Mouse (Mus musculus): ENCODE results near the gene Pigc. TPM values are rescaled to one million over a fixed set of nuclear protein-coding genes. Genes with fewer than 3 reads are reported as not detected.

Gene Pigc
- polyA plus RNA-seq, 1 experiment from 2014 or later: 25.8 TPM

GRCm38 (mm10) chr1:162020766-162021165, 51.8 kb downstream of the Pigc start:
- H3K27me3 ChIP-seq (ENCODE audit: control insufficient read depth, insufficient read depth, low read length): no peaks in the 10 kb centered on the region
- no peak for ATAC-seq (replicated peaks; ENCODE audit: insufficient number of reproducible peaks, low FRiP score, low TSS enrichment)
- no peak overlapping the region for H3K4me2 ChIP-seq
- H3K36me3 ChIP-seq (ENCODE audit: control insufficient read depth, insufficient read depth, low read length): no peaks in the 10 kb centered on the region
- 73% methylated on average over 4 of the region's 4 CpGs for WGBS (ENCODE audit: insufficient replicate concordance)
- no peaks in the 10 kb centered on the region for H3K9me3 ChIP-seq (replicated peaks; ENCODE audit: control insufficient read depth, low read length)
- peaks cover 8% of the 10 kb centered on the region for H3K4me1 ChIP-seq (ENCODE audit: control insufficient read depth, insufficient read depth, low read length)
- no peak overlapping the region for H3K4me3 ChIP-seq (ENCODE audit: low read depth, low read length)
- H3K27ac ChIP-seq (ENCODE audit: low read depth, low read length): no peak overlapping the region
- H3K9ac ChIP-seq (ENCODE audit: low read depth, low read length): no peak overlapping the region

Other genes starting within 250 kb of the Pigc start
- not detected in 2 replicates for gene Fasl, start 180.7 kb upstream of the Pigc start, polyA plus RNA-seq (2014; fragmentation: Nextera tagmentation; extraction: Ambion mirVana)
- 21.6 and 26.7 TPM in 2 replicates for gene Suco, start 92.5 kb upstream of the Pigc start, polyA plus RNA-seq (2014; fragmentation: Nextera tagmentation; extraction: Ambion mirVana)
- not detected in 2 replicates for gene 4930558K02Rik, start 10.4 kb downstream of the Pigc start, polyA plus RNA-seq (2014; fragmentation: Nextera tagmentation; extraction: Ambion mirVana)